Mouse (Mus musculus) MEL (cell line): ENCODE results near the gene H2-Ke6. TPM values are rescaled to one million over a fixed set of nuclear protein-coding genes. Genes with fewer than 3 reads are reported as not detected.

Source experiments
- DNase-seq: peaks from one replicate; pipeline ENCODE4 v3.0.0; 2011; ENCODE audit warnings: low read depth, low spot score
- H3K27ac ChIP-seq: 2 replicates; pipeline ENCODE4 v1.5.1; 2012; ENCODE audit warnings: low read depth, mild to moderate bottlenecking, control low read depth, low read length, moderate library complexity; ENCODE audit not compliant: control insufficient read depth
- H3K27me3 ChIP-seq, 2 experiments: fragments of 150-350 bp in 1 of 2; sonication (generic) in 1 of 2; 2 replicates each; pipeline ENCODE4 v1.6.1; 2012; ENCODE audit warnings: low read length in 2 of 2, mild to moderate bottlenecking in 2 of 2, improper control_type of control experiment in 1 of 2, moderate library complexity in 1 of 2; ENCODE audit not compliant: insufficient read depth in 2 of 2, control insufficient read depth in 1 of 2
- H3K36me3 ChIP-seq, 2 experiments: 2 replicates each; pipeline ENCODE4 v1.6.1; 2012 to 2014; ENCODE audit warnings: low read length in 2 of 2, improper control_type of control experiment in 1 of 2, inconsistent platforms in 1 of 2, mild to moderate bottlenecking in 1 of 2; ENCODE audit not compliant: insufficient read depth in 2 of 2, control insufficient read depth in 1 of 2
- H3K4me1 ChIP-seq, 2 experiments: fragments of 150-350 bp in 1 of 2; sonication (generic) in 1 of 2; 2 replicates each; pipeline ENCODE4 v1.6.1; 2012; ENCODE audit warnings: low read length in 2 of 2, improper control_type of control experiment in 1 of 2, mild to moderate bottlenecking in 1 of 2; ENCODE audit not compliant: insufficient read depth in 2 of 2, control insufficient read depth in 1 of 2
- H3K4me3 ChIP-seq, 2 experiments: fragments of 150-350 bp in 1 of 2; sonication (generic) in 1 of 2; 2 replicates each; pipeline ENCODE4 v1.5.1; 2012; ENCODE audit warnings: low read depth in 2 of 2, low read length in 2 of 2, mild to moderate bottlenecking in 2 of 2, moderate library complexity in 2 of 2, control low read depth in 1 of 2, improper control_type of control experiment in 1 of 2; ENCODE audit not compliant: control insufficient read depth in 1 of 2, insufficient read depth in 1 of 2
- H3K79me2 ChIP-seq: 2 replicates; pipeline ENCODE4 v1.6.1; 2012; ENCODE audit warnings: mild to moderate bottlenecking, low read length, moderate library complexity; ENCODE audit not compliant: control insufficient read depth, poor library complexity, insufficient read depth
- H3K9ac ChIP-seq: 2 replicates; pipeline ENCODE4 v1.6.1; 2012; ENCODE audit warnings: low read depth, mild to moderate bottlenecking, control low read depth, low read length, moderate library complexity; ENCODE audit not compliant: control insufficient read depth, poor library complexity, severe bottlenecking
- H3K9me3 ChIP-seq: fragments of 150-350 bp; sonication (generic); replicated peaks from 2 replicates; pipeline ENCODE4 v1.6.1; 2012; ENCODE audit warnings: mild to moderate bottlenecking, low read length, improper control_type of control experiment, moderate library complexity; ENCODE audit not compliant: insufficient read depth
- ETS1 ChIP-seq: IDR thresholded peaks from 2 replicates; pipeline ENCODE4 v1.6.1; 2012; ENCODE audit warnings: low read depth, mild to moderate bottlenecking, inconsistent platforms, low read length, improper control_type of control experiment, moderate library complexity
- GABPA ChIP-seq: IDR thresholded peaks from 2 replicates; pipeline ENCODE4 v1.6.1; 2012; ENCODE audit warnings: low read depth, mild to moderate bottlenecking, inconsistent platforms, low read length, improper control_type of control experiment, moderate library complexity
- HCFC1 ChIP-seq: IDR thresholded peaks from 2 replicates; pipeline ENCODE4 v1.6.1; 2012; ENCODE audit warnings: low read depth, mild to moderate bottlenecking, inconsistent platforms, low read length, improper control_type of control experiment, moderate library complexity
- MAX ChIP-seq: IDR thresholded peaks from 2 replicates; pipeline ENCODE4 v1.6.1; 2011; ENCODE audit warnings: low read length, improper control_type of control experiment
- MXI1 ChIP-seq: IDR thresholded peaks from 2 replicates; pipeline ENCODE4 v1.6.1; 2011; ENCODE audit warnings: mild to moderate bottlenecking, low read depth, low read length, improper control_type of control experiment
- NELFE ChIP-seq: IDR thresholded peaks from 2 replicates; pipeline ENCODE4 v1.6.1; 2011; ENCODE audit warnings: low read depth, low read length, improper control_type of control experiment
- NRF1 ChIP-seq: IDR thresholded peaks from 2 replicates; pipeline ENCODE4 v1.6.1; 2014; ENCODE audit warnings: low read depth, mild to moderate bottlenecking, inconsistent platforms, low read length, improper control_type of control experiment, moderate library complexity; ENCODE audit not compliant: poor library complexity, insufficient read depth, severe bottlenecking
- POLR2A ChIP-seq, 2 experiments: IDR thresholded peaks; 2 replicates each; pipeline ENCODE4 v1.6.1; 2011 to 2012; ENCODE audit warnings: low read length in 2 of 2, mild to moderate bottlenecking in 2 of 2, control low read depth in 1 of 2, improper control_type of control experiment in 1 of 2, low read depth in 1 of 2, moderate library complexity in 1 of 2; ENCODE audit not compliant: control insufficient read depth in 1 of 2, insufficient read depth in 1 of 2, poor library complexity in 1 of 2
- POLR2AphosphoS5 ChIP-seq: IDR thresholded peaks from 2 replicates; pipeline ENCODE4 v1.6.1; 2012; ENCODE audit warnings: low read depth, borderline replicate concordance, mild to moderate bottlenecking, inconsistent platforms, low read length, moderate library complexity, mixed read lengths
- RAD21 ChIP-seq: IDR thresholded peaks from 2 replicates; pipeline ENCODE4 v1.6.1; 2011; ENCODE audit warnings: mild to moderate bottlenecking, low read depth, low read length, improper control_type of control experiment
- polyA plus RNA-seq, 2 experiments: library from polyadenylated mRNA; stranded (reverse) in 1 of 2; unstranded in 1 of 2; fragments of >175 nt in 1 of 2; fragments of >200 nt in 1 of 2; gene quantifications; 2 replicates each; pipeline versions ENCODE4 v1.2.1 to v1.2.4; 2012; ENCODE audit warnings: low replicate concordance in 2 of 2, low read depth in 1 of 2; ENCODE audit not compliant: insufficient read length in 2 of 2, insufficient read depth in 1 of 2, missing spikeins in 1 of 2
- total RNA-seq: library from RNA; depleted of rRNA; stranded (reverse); fragments of 300-350 nt; gene quantifications from 2 replicates; pipeline ENCODE4 v1.2.3, GENCODE M21; 2012; rRNA removed

H2-Ke6 gene
- total and polyA plus RNA-seq, 3 experiments: 24.1 to 34.4 TPM; not detected in 1

GRCm38 (mm10) chr17:33978631-33979031 is 49.2 kb downstream of the H2-Ke6 start:
- H3K4me3 ChIP-seq: peak overlapping the region in 1 of 2 experiments; percentile 59; a peak in 2 of 4 replicates
- TF ChIP-seq RAD21: no peak
- TF ChIP-seq NELFE: 0 out of 2 replicates have a peak, but pooled peaks have one; percentile 8
- peak overlapping the region; percentile 54 for H3K9ac ChIP-seq
- peaks cover under 1 to 1% of the 10 kb centered on the region in 2 experiments; a peak in 2 of 4 replicates for H3K27me3 ChIP-seq
- peak; percentile 49 for DNase-seq
- H3K4me1 ChIP-seq: no peaks in the 10 kb centered on the region
- no peaks in the 10 kb centered on the region for H3K9me3 ChIP-seq
- no peaks in the 10 kb centered on the region for H3K79me2 ChIP-seq
- H3K36me3 ChIP-seq: no peaks in the 10 kb centered on the region
- no peak overlapping the region for H3K27ac ChIP-seq

- Histone ChIP-seq H3K4me3 (peak overlapping the region; percentile 37 to 59; a peak in 3 of 4 replicates), H3K27ac (no peak overlapping the region), H3K27me3 (peaks cover 1% of the 10 kb centered on the region in 2 experiments; a peak in 2 of 4 replicates), H3K79me2 (no peaks in the 10 kb centered on the region), H3K36me3 (no peaks in the 10 kb centered on the region), H3K9me3 (no peaks in the 10 kb centered on the region), H3K9ac (peak overlapping the region; percentile 54), H3K4me1 (no peaks in the 10 kb centered on the region)
- DNase-seq: no peak
- TF ChIP-seq MXI1 (no peak), ETS1 (no peak), HCFC1 (no peak), POLR2A (IDR thresholded peaks at IDR 0.05; ENCODE audit: control insufficient read depth in 1 of 2, insufficient read depth in 1 of 2, low read depth in 1 of 2, low read length in 2 of 2, poor library complexity in 1 of 2) (no peak), GABPA (no peak), RAD21 (no peak), NRF1 (no peak), POLR2AphosphoS5 (no peak), MAX (no peak)
Observed at GRCm38 (mm10) chr17:33977861-33978557, 49.9 kb downstream of the H2-Ke6 start.

Other genes with a start within 250 kb of the H2-Ke6 start
Only the 30 nearest of the 33 such genes appear.
- gene Rps28, start 203.5 kb downstream of the H2-Ke6 start, total RNA-seq: 3,378 and 3,556 TPM in 2 replicates
- gene Rps28, start 203.5 kb downstream of the H2-Ke6 start, polyA plus RNA-seq: 1,000 to 10,000 TPM in 1 of 2 experiments, 100 to 1,000 TPM in 1; 994 to 2,154 TPM
- gene Ndufa7, start 203.5 kb downstream of the H2-Ke6 start, total RNA-seq: 359 and 370 TPM in 2 replicates
- 100 to 1,000 TPM in 1 of 2 experiments, not detected in 1; 326 TPM for gene Ndufa7, start 203.5 kb downstream of the H2-Ke6 start, polyA plus RNA-seq
- 38.5 and 48.5 TPM in 2 replicates for gene Cd320, start 185.0 kb downstream of the H2-Ke6 start, total RNA-seq
- gene Cd320, start 185.0 kb downstream of the H2-Ke6 start, polyA plus RNA-seq: 10 to 100 TPM in 1 of 2 experiments, not detected in 1; 45.6 TPM
- gene Gm7029, start 154.2 kb downstream of the H2-Ke6 start, total RNA-seq: not detected in 2 replicates
- not detected for gene Gm7029, start 154.2 kb downstream of the H2-Ke6 start, polyA plus RNA-seq
- 17.1 and 20.6 TPM in 2 replicates for gene Kifc1, start 137.4 kb downstream of the H2-Ke6 start, total RNA-seq
- gene Kifc1, start 137.4 kb downstream of the H2-Ke6 start, polyA plus RNA-seq: 10 to 100 TPM in 1 of 2 experiments, not detected in 1; 53.5 TPM
- gene Platr17, start 122.9 kb downstream of the H2-Ke6 start, total RNA-seq: not detected in 2 replicates
- not detected for gene Platr17, start 122.9 kb downstream of the H2-Ke6 start, polyA plus RNA-seq
- gene Daxx, start 118.6 kb downstream of the H2-Ke6 start, total RNA-seq: 39.6 and 40.6 TPM in 2 replicates
- 10 to 100 TPM in 1 of 2 experiments, not detected in 1; 68.0 TPM for gene Daxx, start 118.6 kb downstream of the H2-Ke6 start, polyA plus RNA-seq
- 14.7 and 24.3 TPM in 2 replicates for gene Tapbp, start 112.2 kb downstream of the H2-Ke6 start, total RNA-seq
- 10 to 100 TPM in 1 of 2 experiments, not detected in 1; 33.3 TPM for gene Tapbp, start 112.2 kb downstream of the H2-Ke6 start, polyA plus RNA-seq
- gene Zbtb22, start 112.2 kb downstream of the H2-Ke6 start, total RNA-seq: 18.6 and 20.2 TPM in 2 replicates
- gene Zbtb22, start 112.2 kb downstream of the H2-Ke6 start, polyA plus RNA-seq: 10 to 100 TPM in 1 of 2 experiments, not detected in 1; 30.0 TPM
- 19.0 and 24.9 TPM in 2 replicates for gene Rgl2, start 98.5 kb downstream of the H2-Ke6 start, total RNA-seq
- gene Rgl2, start 98.5 kb downstream of the H2-Ke6 start, polyA plus RNA-seq: 10 to 100 TPM in 1 of 2 experiments, not detected in 1; 43.6 TPM
- gene Pfdn6, start 87.7 kb downstream of the H2-Ke6 start, total RNA-seq: 189 and 239 TPM in 2 replicates
- gene Pfdn6, start 87.7 kb downstream of the H2-Ke6 start, polyA plus RNA-seq: 100 to 1,000 TPM in 1 of 2 experiments, not detected in 1; 222 TPM
- 97.6 and 100 TPM in 2 replicates for gene Wdr46, start 87.4 kb downstream of the H2-Ke6 start, total RNA-seq
- 100 to 1,000 TPM in 1 of 2 experiments, not detected in 1; 131 TPM for gene Wdr46, start 87.4 kb downstream of the H2-Ke6 start, polyA plus RNA-seq
- 2.2 and 2.5 TPM in 2 replicates for gene B3galt4, start 76.6 kb downstream of the H2-Ke6 start, total RNA-seq
- 1 to 10 TPM in 1 of 2 experiments, not detected in 1; 2.9 TPM for gene B3galt4, start 76.6 kb downstream of the H2-Ke6 start, polyA plus RNA-seq
- gene Vps52, start 72.2 kb downstream of the H2-Ke6 start, total RNA-seq: 20.6 and 23.6 TPM in 2 replicates
- gene Vps52, start 72.2 kb downstream of the H2-Ke6 start, polyA plus RNA-seq: 10 to 100 TPM in 1 of 2 experiments, not detected in 1; 40.7 TPM
- gene Rps18, start 72.1 kb downstream of the H2-Ke6 start, total RNA-seq: 252 and 286 TPM in 2 replicates
- gene Rps18, start 72.1 kb downstream of the H2-Ke6 start, polyA plus RNA-seq: 1,000 to 10,000 TPM in 1 of 2 experiments, not detected in 1; 1,183 TPM
- 81.1 and 87.9 TPM in 2 replicates for gene H2-K1, start 27.7 kb downstream of the H2-Ke6 start, total RNA-seq
- gene H2-K1, start 27.7 kb downstream of the H2-Ke6 start, polyA plus RNA-seq: 100 to 1,000 TPM in 1 of 2 experiments, not detected in 1; 113 TPM
- gene Ring1, start 3.4 kb downstream of the H2-Ke6 start, total RNA-seq: 12.4 and 18.3 TPM in 2 replicates
- 10 to 100 TPM in 1 of 2 experiments, not detected in 1; 28.4 TPM for gene Ring1, start 3.4 kb downstream of the H2-Ke6 start, polyA plus RNA-seq
- 125 and 152 TPM in 2 replicates for gene Slc39a7, start 3.6 kb upstream of the H2-Ke6 start, total RNA-seq
- gene Slc39a7, start 3.6 kb upstream of the H2-Ke6 start, polyA plus RNA-seq: 100 to 1,000 TPM in 1 of 2 experiments, not detected in 1; 150 TPM
- gene Rxrb, start 3.8 kb upstream of the H2-Ke6 start, total RNA-seq: 37.2 and 37.6 TPM in 2 replicates
- 10 to 100 TPM in 1 of 2 experiments, not detected in 1; 63.4 TPM for gene Rxrb, start 3.8 kb upstream of the H2-Ke6 start, polyA plus RNA-seq
- 4.6 and 4.8 TPM in 2 replicates for gene Col11a2, start 11.4 kb upstream of the H2-Ke6 start, total RNA-seq
- 10 to 100 TPM in 1 of 2 experiments, not detected in 1; 14.5 TPM for gene Col11a2, start 11.4 kb upstream of the H2-Ke6 start, polyA plus RNA-seq
- gene H2-Oa, start 64.3 kb upstream of the H2-Ke6 start, total RNA-seq: 2.2 and 2.6 TPM in 2 replicates
- gene H2-Oa, start 64.3 kb upstream of the H2-Ke6 start, polyA plus RNA-seq: 1 to 10 TPM in 1 of 2 experiments, not detected in 1; 3.9 TPM
- gene H2-DMa, start 91.5 kb upstream of the H2-Ke6 start, total RNA-seq: 26.1 and 38.3 TPM in 2 replicates
- gene H2-DMa, start 91.5 kb upstream of the H2-Ke6 start, polyA plus RNA-seq: 10 to 100 TPM in 1 of 2 experiments, not detected in 1; 38.7 TPM
- gene Brd2, start 94.6 kb upstream of the H2-Ke6 start, total RNA-seq: 97.2 and 99.5 TPM in 2 replicates
- gene Brd2, start 94.6 kb upstream of the H2-Ke6 start, polyA plus RNA-seq: 100 to 1,000 TPM; 189 to 252 TPM
- gene H2-DMb2, start 115.2 kb upstream of the H2-Ke6 start, total RNA-seq: 0.77 and 0.82 TPM in 2 replicates
- 1 to 10 TPM in 1 of 2 experiments, not detected in 1; 1.5 TPM for gene H2-DMb2, start 115.2 kb upstream of the H2-Ke6 start, polyA plus RNA-seq
- gene H2-DMb1, start 125.0 kb upstream of the H2-Ke6 start, total RNA-seq: not detected in 2 replicates
- gene H2-DMb1, start 125.0 kb upstream of the H2-Ke6 start, polyA plus RNA-seq: under 1 TPM in 1 of 2 experiments, not detected in 1; 0.67 TPM
- gene Tap1, start 159.5 kb upstream of the H2-Ke6 start, total RNA-seq: 24.6 and 30.7 TPM in 2 replicates
- gene Tap1, start 159.5 kb upstream of the H2-Ke6 start, polyA plus RNA-seq: 10 to 100 TPM in 1 of 2 experiments, not detected in 1; 46.6 TPM
- 23.3 and 24.9 TPM in 2 replicates for gene Psmb9, start 159.7 kb upstream of the H2-Ke6 start, total RNA-seq
- gene Psmb9, start 159.7 kb upstream of the H2-Ke6 start, polyA plus RNA-seq: 10 to 100 TPM in 1 of 2 experiments, not detected in 1; 14.7 TPM
- gene Psmb8, start 169.7 kb upstream of the H2-Ke6 start, total RNA-seq: 129 and 144 TPM in 2 replicates
- gene Psmb8, start 169.7 kb upstream of the H2-Ke6 start, polyA plus RNA-seq: 100 to 1,000 TPM in 1 of 2 experiments, not detected in 1; 133 TPM
- 40.3 and 48.5 TPM in 2 replicates for gene Tap2, start 175.5 kb upstream of the H2-Ke6 start, total RNA-seq
- gene Tap2, start 175.5 kb upstream of the H2-Ke6 start, polyA plus RNA-seq: 10 to 100 TPM in 1 of 2 experiments, not detected in 1; 63.0 TPM
- gene H2-Ob, start 210.8 kb upstream of the H2-Ke6 start, total RNA-seq: 0.75 and 0.81 TPM in 2 replicates
- 1 to 10 TPM in 1 of 2 experiments, not detected in 1; 2.0 TPM for gene H2-Ob, start 210.8 kb upstream of the H2-Ke6 start, polyA plus RNA-seq